Mouse (Mus musculus) liver, embryonic 15.5 days (tissue): ENCODE data around the gene Pja2. TPM values are rescaled to one million over a fixed set of nuclear protein-coding genes. Genes with fewer than 3 reads are reported as not detected.
"Not testable (repeated sequence)": the region's sequence is repeated elsewhere in the genome, so short reads cannot be mapped to it uniquely, and the experiment has no call there.

Experiments used
- ATAC-seq: fragments of 200-750 bp; cut with Nextera tagmentation; 2 replicates; pipeline ENCODE4 v1.8.0; 2017; ENCODE audit warnings: moderate number of reproducible peaks, mild to moderate bottlenecking, moderate library complexity; ENCODE audit not compliant: insufficient read depth
- H3K27ac ChIP-seq: fragments of 300-500 bp; sonication (generic); replicated peaks from 2 replicates; pipeline ENCODE4 v1.5.1; 2015; ENCODE audit warnings: mild to moderate bottlenecking, inconsistent platforms
- H3K27me3 ChIP-seq: fragments of 300-500 bp; sonication (generic); 2 replicates; pipeline ENCODE4 v1.6.1; 2015; ENCODE audit warnings: mild to moderate bottlenecking, inconsistent platforms
- H3K36me3 ChIP-seq: fragments of 300-500 bp; sonication (generic); replicated peaks from 2 replicates; pipeline ENCODE4 v1.6.1; 2015; ENCODE audit warnings: moderate library complexity, mild to moderate bottlenecking, inconsistent platforms
- H3K4me1 ChIP-seq: fragments of 300-500 bp; sonication (generic); replicated peaks from 2 replicates; pipeline ENCODE4 v1.6.1; 2015; ENCODE audit warnings: inconsistent platforms
- H3K4me2 ChIP-seq: fragments of 300-500 bp; sonication (generic); 2 replicates; pipeline ENCODE4 v1.6.1; 2015; ENCODE audit warnings: moderate library complexity, mild to moderate bottlenecking, inconsistent platforms
- H3K4me3 ChIP-seq: fragments of 300-500 bp; sonication (generic); replicated peaks from 2 replicates; pipeline ENCODE4 v1.5.1; 2015; ENCODE audit warnings: mild to moderate bottlenecking, inconsistent platforms
- H3K9ac ChIP-seq: fragments of 300-500 bp; sonication (generic); 2 replicates; pipeline ENCODE4 v1.6.1; 2015; ENCODE audit warnings: moderate library complexity, mild to moderate bottlenecking, inconsistent platforms
- H3K9me3 ChIP-seq: fragments of 300-500 bp; sonication (generic); replicated peaks from 2 replicates; pipeline ENCODE4 v1.6.1; 2016; ENCODE audit warnings: inconsistent platforms
- WGBS: fragments of 180-500 bp; shearing (Covaris S2); methylation state at CpG from one replicate; pipeline ENCODE4 v1.1.7; 2015; ENCODE audit warnings: mixed read lengths; ENCODE audit not compliant: insufficient replicate concordance; 5-methylcytosine and 5-hydroxymethylcytosine counted together
- polyA plus RNA-seq: library from polyadenylated mRNA; unstranded; fragments of >200 nt; fragmentation: Nextera tagmentation; extraction: Ambion mirVana; gene quantifications from 2 replicates; pipeline ENCODE4 v1.2.1, GENCODE M21; 2015

Pja2 gene
- polyA plus RNA-seq, 1 experiment from 2014 or later = 15.4 TPM

DNA sequence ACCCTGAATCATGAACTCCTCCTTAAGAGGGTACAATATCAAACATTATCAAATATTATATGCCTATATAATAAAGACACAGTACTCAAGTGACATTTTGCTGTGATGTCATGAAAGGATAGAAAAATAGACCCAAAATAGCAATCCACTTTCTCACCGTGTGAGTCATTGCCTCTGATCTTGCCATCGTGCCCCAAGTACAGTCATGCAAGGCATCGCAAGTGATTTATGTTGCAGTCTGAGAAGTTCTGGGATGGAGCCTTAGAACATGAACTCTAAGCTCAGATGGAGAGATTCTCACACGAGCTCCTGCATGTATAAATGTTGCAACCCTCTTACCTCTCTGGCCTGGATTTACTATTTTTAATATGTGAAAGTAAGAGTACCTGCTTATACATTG is 2.2 kb upstream of the Pja2 start:
- Histone ChIP-seq H3K27ac (no peak overlapping the region), H3K4me2 (no peak overlapping the region), H3K36me3 (no peaks in the 10 kb centered on the region), H3K4me3 (no peak overlapping the region), H3K4me1 (peaks cover 14% of the 10 kb centered on the region), H3K9me3 (no peaks in the 10 kb centered on the region), H3K9ac (no peak overlapping the region), H3K27me3 (peaks cover 5% of the 10 kb centered on the region; the same call in 1 of the 2 replicates)
- 71% methylated on average over 4 of the region's 4 CpGs for WGBS
- ATAC-seq = no peak

GRCm38 (mm10) chr17:64332770-64333096 is 1.0 kb upstream of the Pja2 start:
- peak overlapping the region; percentile 61 for H3K9ac ChIP-seq
- peaks cover 5% of the 10 kb centered on the region; the same call in 1 of the 2 replicates for H3K27me3 ChIP-seq
- H3K36me3 ChIP-seq = no peaks in the 10 kb centered on the region
- WGBS = 20% methylated on average over 5 of the region's 5 CpGs
- no peaks in the 10 kb centered on the region for H3K9me3 ChIP-seq
- peaks cover 14% of the 10 kb centered on the region for H3K4me1 ChIP-seq
- ATAC-seq = no peak
- peak overlapping the region; percentile 79; the same call in 1 of the 2 replicates for H3K27ac ChIP-seq
- H3K4me3 ChIP-seq = peak overlapping the region; percentile 99
- peak overlapping the region; percentile 93 for H3K4me2 ChIP-seq

- Histone ChIP-seq H3K4me3 (peak overlapping the region; percentile 99), H3K4me2 (peak overlapping the region; percentile 93), H3K36me3 (no peaks in the 10 kb centered on the region), H3K9me3 (no peaks in the 10 kb centered on the region), H3K27me3 (no peaks in the 10 kb centered on the region), H3K4me1 (peaks cover 16% of the 10 kb centered on the region), H3K27ac (peak overlapping the region; percentile 96), H3K9ac (peak overlapping the region; percentile 99)
- peak; percentile 49 for ATAC-seq
- under 1% methylated on average over 62 of the region's 62 CpGs for WGBS
Measured at GRCm38 (mm10) chr17:64331291-64331897, 322 bp downstream of the Pja2 start.

GRCm38 (mm10) chr17:64330885-64331284 is 831 bp downstream of the Pja2 start:
- Histone ChIP-seq H3K4me2 (peak overlapping the region; percentile 93), H3K36me3 (no peaks in the 10 kb centered on the region), H3K9me3 (no peaks in the 10 kb centered on the region), H3K27me3 (no peaks in the 10 kb centered on the region), H3K4me1 (peaks cover 16% of the 10 kb centered on the region), H3K9ac (peak overlapping the region; percentile 99), H3K27ac (peak overlapping the region; percentile 96), H3K4me3 (peak overlapping the region; percentile 99)
- no peak for ATAC-seq
- WGBS = 16% methylated on average over 8 of the region's 8 CpGs

DNA sequence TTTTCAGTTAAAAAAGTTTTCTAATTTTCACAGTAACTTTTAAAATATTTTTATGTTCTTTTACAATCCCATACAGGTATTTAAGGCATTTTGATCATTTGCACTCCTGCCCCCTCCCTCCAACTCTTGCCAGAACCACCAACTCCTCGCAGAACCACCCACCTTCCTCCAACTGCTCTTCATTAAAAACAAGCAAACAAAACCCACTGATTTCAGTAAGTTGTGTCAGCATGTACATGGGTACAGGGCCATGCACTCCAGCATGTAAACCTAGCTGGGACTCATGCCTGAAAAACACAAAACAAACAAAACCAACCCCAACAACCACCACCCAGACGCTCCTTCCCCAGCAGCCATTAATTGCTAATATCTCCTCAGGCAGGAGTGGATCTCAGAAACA is 7.2 kb downstream of the Pja2 start:
- Histone ChIP-seq H3K4me2 (no peak overlapping the region), H3K9ac (no peak overlapping the region), H3K4me1 (0 out of 2 replicates have a peak, but pooled peaks cover 2% of the 10 kb centered on the region), H3K4me3 (no peak overlapping the region), H3K27ac (no peak overlapping the region), H3K9me3 (no peaks in the 10 kb centered on the region), H3K27me3 (no peaks in the 10 kb centered on the region), H3K36me3 (no peaks in the 10 kb centered on the region)
- ATAC-seq = no peak
- WGBS = 84% methylated on average over 2 of the region's 2 CpGs

GRCm38 (mm10) chr17:64315428-64315827 is 16.3 kb downstream of the Pja2 start:
- ATAC-seq = no peak
- Histone ChIP-seq H3K4me2 (no peak overlapping the region), H3K36me3 (peaks cover 12% of the 10 kb centered on the region; the same call in 1 of the 2 replicates), H3K9me3 (no peaks in the 10 kb centered on the region), H3K4me3 (no peak overlapping the region), H3K4me1 (peaks cover 20% of the 10 kb centered on the region), H3K27me3 (no peaks in the 10 kb centered on the region), H3K27ac (no peak overlapping the region), H3K9ac (no peak overlapping the region)

GRCm38 (mm10) chr17:64314523-64314922 is 17.2 kb downstream of the Pja2 start:
- H3K9ac ChIP-seq, H3K27me3 ChIP-seq, H3K4me2 ChIP-seq, H3K9me3 ChIP-seq, ATAC-seq, H3K27ac ChIP-seq, H3K4me3 ChIP-seq: not testable (repeated sequence)
- WGBS = 57% methylated on average over 1 of the region's 1 CpGs
- peaks cover 12% of the 10 kb centered on the region; the same call in 1 of the 2 replicates for H3K36me3 ChIP-seq
- H3K4me1 ChIP-seq = peaks cover 20% of the 10 kb centered on the region

DNA sequence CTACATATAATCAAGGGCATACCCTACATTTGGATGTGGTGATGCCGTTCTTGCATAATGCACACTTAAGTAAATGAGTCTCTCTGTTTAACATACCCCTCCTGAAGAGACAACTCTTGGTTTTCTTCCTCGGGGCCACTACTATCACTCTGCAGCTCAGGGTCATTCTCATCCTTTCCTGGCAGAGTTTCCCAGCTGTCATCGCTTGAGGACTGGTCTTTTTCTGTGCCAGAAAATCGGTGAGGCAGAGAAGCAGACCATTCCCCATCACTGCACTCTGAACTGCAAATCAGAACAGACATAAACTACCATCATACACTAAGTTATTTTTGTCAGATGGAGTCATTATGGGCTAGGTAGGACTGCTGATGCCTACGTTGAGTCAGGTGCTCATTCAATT is 34.1 kb downstream of the Pja2 start:
- ATAC-seq = no peak
- Histone ChIP-seq H3K4me2 (no peak overlapping the region), H3K36me3 (peaks cover 8% of the 10 kb centered on the region; the same call in 1 of the 2 replicates), H3K9ac (no peak overlapping the region), H3K9me3 (no peaks in the 10 kb centered on the region), H3K4me3 (no peak overlapping the region), H3K4me1 (no peaks in the 10 kb centered on the region), H3K27me3 (no peaks in the 10 kb centered on the region), H3K27ac (no peak overlapping the region)
- WGBS = 76% methylated on average over 5 of the region's 5 CpGs

DNA sequence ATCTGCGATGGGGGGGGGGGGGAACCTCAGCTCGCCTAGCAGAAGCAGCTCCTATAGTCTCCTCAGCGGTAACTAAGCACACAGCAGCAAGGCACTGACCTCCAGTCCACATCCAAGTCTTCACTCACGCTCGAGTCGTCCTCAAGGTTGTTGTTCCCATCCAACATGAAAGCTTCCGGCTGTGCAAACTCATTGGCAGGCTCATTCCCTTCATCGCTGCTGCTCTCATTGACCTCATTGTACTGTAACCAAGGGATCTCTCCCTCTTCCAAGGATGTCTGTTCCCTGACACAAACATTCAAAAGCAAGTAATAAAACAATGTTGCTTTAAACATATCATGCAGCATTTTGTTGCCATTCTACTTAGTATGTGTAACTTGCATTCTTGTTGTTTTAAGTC is 39.0 kb downstream of the Pja2 start:
- no peak overlapping the region for H3K27ac ChIP-seq
- H3K4me2 ChIP-seq = no peak overlapping the region
- no peaks in the 10 kb centered on the region for H3K9me3 ChIP-seq
- no peak overlapping the region for H3K9ac ChIP-seq
- H3K4me3 ChIP-seq = no peak overlapping the region
- no peak for ATAC-seq
- peaks cover 22% of the 10 kb centered on the region for H3K36me3 ChIP-seq
- WGBS = 82% methylated on average over 8 of the region's 8 CpGs
- no peaks in the 10 kb centered on the region for H3K27me3 ChIP-seq
- no peaks in the 10 kb centered on the region for H3K4me1 ChIP-seq

- H3K27ac ChIP-seq = no peak overlapping the region
- no peak overlapping the region for H3K9ac ChIP-seq
- no peaks in the 10 kb centered on the region for H3K4me1 ChIP-seq
- WGBS = 78% methylated on average over 4 of the region's 4 CpGs
- ATAC-seq = no peak
- peaks cover 34% of the 10 kb centered on the region for H3K36me3 ChIP-seq
- H3K4me2 ChIP-seq = no peak overlapping the region
- H3K9me3 ChIP-seq = no peaks in the 10 kb centered on the region
- H3K27me3 ChIP-seq = no peaks in the 10 kb centered on the region
- no peak overlapping the region for H3K4me3 ChIP-seq
Measured at GRCm38 (mm10) chr17:64289684-64290083, 42.0 kb downstream of the Pja2 start.

- Histone ChIP-seq H3K4me2 (no peak overlapping the region), H3K36me3 (peaks cover 49% of the 10 kb centered on the region), H3K9ac (no peak overlapping the region), H3K9me3 (no peaks in the 10 kb centered on the region), H3K4me3 (no peak overlapping the region), H3K27me3 (no peaks in the 10 kb centered on the region), H3K4me1 (no peaks in the 10 kb centered on the region), H3K27ac (no peak overlapping the region)
- no peak for ATAC-seq
- WGBS = 86% methylated on average over 7 of the region's 7 CpGs
Measured at GRCm38 (mm10) chr17:64288000-64288399, 43.7 kb downstream of the Pja2 start.

GRCm38 (mm10) chr17:64286836-64287235 is 44.9 kb downstream of the Pja2 start:
- Histone ChIP-seq H3K4me3 (no peak overlapping the region), H3K36me3 (peaks cover 52% of the 10 kb centered on the region), H3K4me2 (no peak overlapping the region), H3K9me3 (no peaks in the 10 kb centered on the region), H3K27me3 (no peaks in the 10 kb centered on the region), H3K4me1 (no peaks in the 10 kb centered on the region), H3K27ac (no peak overlapping the region), H3K9ac (no peak overlapping the region)
- ATAC-seq = no peak
- 87% methylated on average over 3 of the region's 3 CpGs for WGBS
